Mouse (Mus musculus): ENCODE measurements around the gene Plcb4.

The Plcb4 gene

GRCm38 (mm10) chr2:135891686-135892085 lies 232.9 kb downstream of the Plcb4 start:
- DNase-seq (ENCODE audit: low read depth): peak; percentile 48

- no peak for DNase-seq (ENCODE audit: low read depth)
These were observed 235.8 kb downstream of the Plcb4 start for GRCm38 (mm10) chr2:135894582-135894981.

GRCm38 (mm10) chr2:135898025-135898424 lies 239.2 kb downstream of the Plcb4 start:
- DNase-seq (ENCODE audit: low read depth): no peak

- DNase-seq (ENCODE audit: low read depth): peak; percentile 4
These were observed 241.1 kb downstream of the Plcb4 start for GRCm38 (mm10) chr2:135899931-135900330.

- DNase-seq (ENCODE audit: low read depth): no peak
These were observed 242.2 kb downstream of the Plcb4 start for GRCm38 (mm10) chr2:135901015-135901414.

GRCm38 (mm10) chr2:135904262-135904661 lies 245.5 kb downstream of the Plcb4 start:
- no peak for DNase-seq (ENCODE audit: low read depth)

- DNase-seq (ENCODE audit: low read depth): no peak
These were observed 246.0 kb downstream of the Plcb4 start for GRCm38 (mm10) chr2:135904791-135905190.

GRCm38 (mm10) chr2:135914343-135915261 lies 255.8 kb downstream of the Plcb4 start:
- no peak for DNase-seq (ENCODE audit: low read depth)

GRCm38 (mm10) chr2:135915928-135916327 lies 257.1 kb downstream of the Plcb4 start:
- DNase-seq (ENCODE audit: low read depth): no peak

GRCm38 (mm10) chr2:135917000-135917399 lies 258.2 kb downstream of the Plcb4 start:
- no peak for DNase-seq (ENCODE audit: low read depth)

GRCm38 (mm10) chr2:135918116-135918515 lies 259.3 kb downstream of the Plcb4 start:
- DNase-seq (ENCODE audit: low read depth): no peak

GRCm38 (mm10) chr2:135919641-135920040 lies 260.8 kb downstream of the Plcb4 start:
- no peak for DNase-seq (ENCODE audit: low read depth)

- peak; percentile 57 for DNase-seq (ENCODE audit: low read depth)
These were observed 268.0 kb downstream of the Plcb4 start for GRCm38 (mm10) chr2:135926660-135927343.

- DNase-seq (ENCODE audit: low read depth): no peak
These were observed 270.4 kb downstream of the Plcb4 start for GRCm38 (mm10) chr2:135929021-135929720.

GRCm38 (mm10) chr2:135930696-135931095 lies 271.9 kb downstream of the Plcb4 start:
- DNase-seq (ENCODE audit: low read depth): no peak

GRCm38 (mm10) chr2:135932569-135932968 lies 273.8 kb downstream of the Plcb4 start:
- DNase-seq (ENCODE audit: low read depth): no peak

GRCm38 (mm10) chr2:135936376-135936775 lies 277.6 kb downstream of the Plcb4 start:
- DNase-seq (ENCODE audit: low read depth): no peak

- no peak for DNase-seq (ENCODE audit: low read depth)
These were observed 278.8 kb downstream of the Plcb4 start for GRCm38 (mm10) chr2:135937646-135938045.

GRCm38 (mm10) chr2:135939933-135940332 lies 281.1 kb downstream of the Plcb4 start:
- DNase-seq (ENCODE audit: low read depth): no peak

GRCm38 (mm10) chr2:135947839-135948238 lies 289.0 kb downstream of the Plcb4 start:
- DNase-seq (ENCODE audit: low read depth): peak; percentile 18

- no peak for DNase-seq (ENCODE audit: low read depth)
These were observed 296.1 kb downstream of the Plcb4 start for GRCm38 (mm10) chr2:135954760-135955548.

- DNase-seq (ENCODE audit: low read depth): no peak
These were observed 297.0 kb downstream of the Plcb4 start for GRCm38 (mm10) chr2:135955796-135956195.

Measured in induced T-regulatory cell, adult 2 months (primary cell).